Mouse (Mus musculus): ENCODE measurements at regions not wholly inside any gene's neighbourhood (a gene's known extent, or its start where the extent isn't known, plus 50 kb on each side); places are given as distances from the start of the nearest gene placed in this dataset.

- TF ChIP-seq ZNF384 (IDR thresholded peaks at IDR 0.05; ENCODE audit: low read depth, low read length), result 0 out of 2 replicates have a peak, but pooled peaks have one; percentile 51
- no peak for TF ChIP-seq IRF4 (IDR thresholded peaks at IDR 0.05; ENCODE audit: low read depth, low read length)
- no peak for DNase-seq (ENCODE audit: extremely low read depth)
- Histone ChIP-seq H3K4me1 (ENCODE audit: control insufficient read depth in 1 of 2, insufficient read depth in 2 of 2) (peaks cover 0 to 32% of the 10 kb centered on the region in 2 experiments; a peak in 2 of 4 replicates), H3K79me2 (replicated peaks; ENCODE audit: control insufficient read depth, extremely low read depth, insufficient read depth, poor library complexity, severe bottlenecking) (no peaks in the 10 kb centered on the region), H3K27me3 (replicated peaks) (no peaks in the 10 kb centered on the region), H3K9ac (ENCODE audit: insufficient read depth, low read depth) (no peak overlapping the region), H3K36me3 (replicated peaks in 1 of 2; ENCODE audit: control insufficient read depth in 1 of 2, insufficient read depth in 1 of 2, low read length in 1 of 2) (no peaks in the 10 kb centered on the region), H3K9me3 (replicated peaks; ENCODE audit: low read length) (no peaks in the 10 kb centered on the region), H3K4me3 (replicated peaks in 1 of 3; ENCODE audit: low read depth in 2 of 3, low read length in 2 of 3, poor library complexity in 1 of 3) (no peak overlapping the region), H3K27ac (ENCODE audit: insufficient read depth, low read depth) (no peak overlapping the region), H3K4me2 (ENCODE audit: insufficient read depth, low read depth, poor library complexity, severe bottlenecking) (no peak overlapping the region)
- dilution Hi-C loops (cut with MboI; ENCODE audit: extremely low pct_ligation_motif_present, extremely low pct_unique_long_range_greater_than_20kb, low sequenced_read_pairs) (no loop called here), in situ Hi-C loops (cut with MboI; ENCODE audit: low pct_ligation_motif_present, low pct_unique_long_range_greater_than_20kb, low sequenced_read_pairs) (no loop called here)
These were observed 260.7 kb downstream of the 1700064H15Rik start for GRCm38 (mm10) chr3:19367761-19368160.
